Mouse (Mus musculus) layer of hippocampus, adult 8-10 months (tissue): ENCODE data around the gene Mptx1. TPM values are rescaled to one million over a fixed set of nuclear protein-coding genes. Genes with fewer than 3 reads are reported as not detected.
"Not testable (repeated sequence)": the region's sequence is repeated elsewhere in the genome, so short reads cannot be mapped to it uniquely, and the experiment has no call there.

Source experiments
- DNase-seq, 2 experiments: peaks; one replicate each; pipeline ENCODE4 v3.0.0; 2022; ENCODE audit warnings: low spot score in 2 of 2
- total RNA-seq, 4 experiments: library from RNA; stranded (reverse); gene quantifications; 2 replicates each; pipeline ENCODE4 v1.2.4; 2022

The Mptx1 gene
- not detected for total RNA-seq

GRCm38 (mm10) chr1:174330218-174330617, at the start of gene Mptx1:
TSS of gene Mptx1 (plus strand) at chr1:174330518.
- no peak for DNase-seq

- DNase-seq, result no peak
Measured at GRCm38 (mm10) chr1:174303162-174303561, 27.2 kb upstream of the Mptx1 start.

GRCm38 (mm10) chr1:174317308-174317707, 13.0 kb upstream of the Mptx1 start:
- DNase-seq, result no peak

- DNase-seq, result not testable (repeated sequence)
Measured at GRCm38 (mm10) chr1:174353636-174354035, 23.3 kb downstream of the Mptx1 start.

- no peak for DNase-seq
Measured at GRCm38 (mm10) chr1:174354640-174355039, 24.3 kb downstream of the Mptx1 start.

GRCm38 (mm10) chr1:174364882-174365451, 34.6 kb downstream of the Mptx1 start, which contains the start of gene Olfr417:
TSS of gene Olfr417 (plus strand) at chr1:174365122.
- DNase-seq, result no peak

GRCm38 (mm10) chr1:174373799-174374198, 43.5 kb downstream of the Mptx1 start:
- no peak for DNase-seq

Other genes starting within 250 kb of the Mptx1 start
- gene Olfr429, start 246.2 kb upstream of the Mptx1 start, total RNA-seq, result not detected
- gene Olfr427, start 233.6 kb upstream of the Mptx1 start, total RNA-seq, result not detected
- not detected for gene Olfr231, start 209.4 kb upstream of the Mptx1 start, total RNA-seq
- not detected for gene Olfr424, start 199.0 kb upstream of the Mptx1 start, total RNA-seq
- gene Olfr420, start 174.9 kb upstream of the Mptx1 start, total RNA-seq, result not detected
- under 1 TPM in 3 of 4 experiments, not detected in 1; 0.04 to 0.11 (median 0.07) TPM for gene Spta1, start 157.7 kb upstream of the Mptx1 start, total RNA-seq
- not detected for gene Olfr419, start 78.5 kb upstream of the Mptx1 start, total RNA-seq
- gene Olfr417, start 34.6 kb downstream of the Mptx1 start, total RNA-seq, result not detected
- gene Olfr248, start 60.5 kb downstream of the Mptx1 start, total RNA-seq, result not detected
- not detected for gene Olfr414, start 93.5 kb downstream of the Mptx1 start, total RNA-seq
- gene Olfr220, start 111.6 kb downstream of the Mptx1 start, total RNA-seq, result not detected
- gene Fmn2, start 171.3 kb downstream of the Mptx1 start, total RNA-seq, result 10 to 100 TPM; 61.3 to 99.4 (median 76.7) TPM